In the genomic region with DNA sequence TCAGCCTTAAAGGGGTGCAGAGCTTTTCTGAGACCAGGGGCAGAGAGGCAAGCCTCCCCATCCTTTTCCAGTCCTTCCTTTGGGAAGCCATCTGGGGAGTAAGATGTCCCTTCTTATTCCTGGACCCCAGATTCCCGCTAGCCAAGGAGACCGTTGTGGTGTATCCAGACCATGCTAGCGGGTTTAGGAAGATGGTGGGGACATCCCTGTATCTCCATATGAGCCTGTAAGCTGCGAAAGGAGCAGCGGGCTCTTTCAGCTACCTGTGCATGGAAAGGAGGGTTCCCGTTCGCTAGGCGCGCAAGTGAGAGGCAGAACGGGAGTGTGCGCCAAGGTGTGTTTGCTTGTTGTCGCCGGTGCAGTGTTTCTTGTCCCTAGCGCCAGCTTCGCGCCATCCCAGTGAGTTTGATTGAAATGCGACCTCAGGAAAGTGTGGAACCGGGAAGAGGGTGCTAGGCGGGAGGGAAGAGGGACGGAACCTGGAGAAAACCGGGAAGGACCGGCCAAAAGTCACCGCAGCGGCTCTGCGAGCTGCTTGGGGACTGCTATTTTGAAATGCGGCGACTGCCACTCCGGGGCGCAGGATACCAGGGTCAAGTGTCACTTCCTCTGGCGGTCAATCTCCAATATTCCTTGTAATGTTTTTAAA, we compare ENCODE assay signal across 8 mouse cellular contexts. TPM values are rescaled to one million over a fixed set of nuclear protein-coding genes. Genes with fewer than 3 reads are reported as not detected.
A peak's percentile ranks its signal among the peaks of the same experiment; 100 is the strongest.
DNase-seq lines count a peak whose midpoint lies in the region; ATAC-seq and TF ChIP-seq lines count a peak whose summit lies in the region.

No protein-coding gene starts in this region.

- no peaks in the 10 kb centered on the region for H3K36me3 ChIP-seq in hindbrain, embryonic 11.5 days (ENCODE audit: control insufficient read depth, insufficient read depth, low read length)
- no peaks in the 10 kb centered on the region for H3K36me3 ChIP-seq in limb, embryonic 14.5 days (ENCODE audit: control insufficient read depth, insufficient read depth, low read length)
- no peaks in the 10 kb centered on the region for H3K36me3 ChIP-seq in stomach, embryonic 14.5 days (ENCODE audit: control insufficient read depth, insufficient read depth, low read length)

- H3K9ac ChIP-seq in hindbrain, embryonic 11.5 days (ENCODE audit: low read depth, low read length) = no peak overlapping the region
- no peak overlapping the region for H3K9ac ChIP-seq in limb, embryonic 14.5 days (ENCODE audit: low read depth, low read length, severe bottlenecking)
- H3K9ac ChIP-seq in stomach, embryonic 14.5 days (replicated peaks; ENCODE audit: low read depth, low read length) = no peak overlapping the region

- DNase-seq in adrenal gland, adult 2 months = peak; percentile 24
- no peak for DNase-seq in adrenal gland, adult 18-20 months (ENCODE audit: low spot score in 2 of 2)
- DNase-seq in embryo, embryonic 10 days (ENCODE audit: low spot score) = peak; percentile 73
- peak; percentile 64 for DNase-seq in hindbrain, embryonic 11.5 days (ENCODE audit: low spot score)
- DNase-seq in limb, embryonic 14.5 days (ENCODE audit: low spot score) = no peak
- no peak for DNase-seq in left cerebral cortex, adult 8-10 months (ENCODE audit: low spot score in 2 of 2)
- DNase-seq in ovary, postnatal 14 days (ENCODE audit: low spot score) = no peak

- no peaks in the 10 kb centered on the region for H3K4me1 ChIP-seq in hindbrain, embryonic 11.5 days (replicated peaks; ENCODE audit: control insufficient read depth, insufficient read depth, low read length)
- H3K4me1 ChIP-seq in limb, embryonic 14.5 days (ENCODE audit: control insufficient read depth, insufficient read depth, low read length) = no peaks in the 10 kb centered on the region
- H3K4me1 ChIP-seq in stomach, embryonic 14.5 days (ENCODE audit: control insufficient read depth, insufficient read depth, low read length) = 0 out of 2 replicates have a peak, but pooled peaks cover 3% of the 10 kb centered on the region

- no peaks in the 10 kb centered on the region for H3K9me3 ChIP-seq in hindbrain, embryonic 11.5 days (ENCODE audit: control insufficient read depth, low read length)
- H3K9me3 ChIP-seq in limb, embryonic 14.5 days (ENCODE audit: control insufficient read depth, low read length) = no peaks in the 10 kb centered on the region
- no peaks in the 10 kb centered on the region for H3K9me3 ChIP-seq in stomach, embryonic 14.5 days (ENCODE audit: control insufficient read depth, low read depth, low read length)

- WGBS in hindbrain, embryonic 11.5 days = under 1% methylated on average over 30 of the region's 30 CpGs
- under 1% methylated on average over 30 of the region's 30 CpGs for WGBS in limb, embryonic 14.5 days
- WGBS in stomach, embryonic 14.5 days = 1% methylated on average over 30 of the region's 30 CpGs

- TF ChIP-seq POLR2A in limb, embryonic 14.5 days (IDR thresholded peaks at IDR 0.05; ENCODE audit: borderline replicate concordance, extremely low read depth, insufficient read depth, insufficient read length) = no peak

- peak overlapping the region; percentile 32 for H3K4me2 ChIP-seq in hindbrain, embryonic 11.5 days (replicated peaks; ENCODE audit: low read depth, low read length)
- peak overlapping the region; percentile 24; the same call in 1 of the 2 replicates for H3K4me2 ChIP-seq in limb, embryonic 14.5 days (replicated peaks; ENCODE audit: low read depth, low read length, severe bottlenecking)
- peak overlapping the region; percentile 29 for H3K4me2 ChIP-seq in stomach, embryonic 14.5 days (replicated peaks; ENCODE audit: low read depth, low read length)

- peak; percentile 59 for ATAC-seq in hindbrain, embryonic 11.5 days (ENCODE audit: low FRiP score)
- ATAC-seq in limb, embryonic 14.5 days (ENCODE audit: low FRiP score, low read depth) = no peak
- no peak for ATAC-seq in stomach, embryonic 14.5 days (ENCODE audit: insufficient number of reproducible peaks, insufficient read depth, low FRiP score, low read depth)

- no peak overlapping the region for H3K27ac ChIP-seq in hindbrain, embryonic 11.5 days (ENCODE audit: low read depth, low read length)
- H3K27ac ChIP-seq in limb, embryonic 14.5 days (replicated peaks; ENCODE audit: low read depth, low read length) = no peak overlapping the region
- H3K27ac ChIP-seq in stomach, embryonic 14.5 days (ENCODE audit: low read length) = no peak overlapping the region

- H3K4me3 ChIP-seq in hindbrain, embryonic 11.5 days (ENCODE audit: low read depth, low read length) = peak overlapping the region; percentile 20
- H3K4me3 ChIP-seq in limb, embryonic 14.5 days (replicated peaks; ENCODE audit: low read length) = peak overlapping the region; percentile 22
- peak overlapping the region; percentile 22 for H3K4me3 ChIP-seq in stomach, embryonic 14.5 days (ENCODE audit: low read depth, low read length)

- H3K27me3 ChIP-seq in hindbrain, embryonic 11.5 days (ENCODE audit: control insufficient read depth, insufficient read depth, low read length) = peaks cover 52% of the 10 kb centered on the region
- H3K27me3 ChIP-seq in limb, embryonic 14.5 days (ENCODE audit: control insufficient read depth, insufficient read depth, low read length) = peaks cover 60% of the 10 kb centered on the region
- peaks cover 52% of the 10 kb centered on the region for H3K27me3 ChIP-seq in stomach, embryonic 14.5 days (ENCODE audit: control insufficient read depth, insufficient read depth, low read length)

RNA-seq across cellular contexts. Expression of a gene that starts 46.8 kb away (rescaled TPM):
- total RNA-seq in adrenal gland, adult 2 months (2021) = 100 to 1,000 TPM; 113 to 210 TPM
- 417 and 423 TPM in 2 replicates for polyA plus RNA-seq in adrenal gland, adult 2 months (2012; rRNA removed)
- 100 to 1,000 TPM; 143 to 408 TPM for total RNA-seq in adrenal gland, adult 18-20 months (2021)
- 118 and 128 TPM in 2 replicates for polyA plus RNA-seq in hindbrain, embryonic 11.5 days (2014; fragmentation: Nextera tagmentation; extraction: Ambion mirVana)
- polyA plus RNA-seq in limb, embryonic 14.5 days (2012; rRNA removed) = 48.7 and 54.9 TPM in 2 replicates
- polyA plus RNA-seq in limb, embryonic 14.5 days (2014; fragmentation: Nextera tagmentation; extraction: Ambion mirVana) = 47.4 and 61.6 TPM in 2 replicates
- polyA plus RNA-seq in stomach, embryonic 14.5 days (2014; fragmentation: Nextera tagmentation; extraction: Ambion mirVana) = 69.4 and 92.6 TPM in 2 replicates
- total RNA-seq in left cerebral cortex, adult 8-10 months (2022) = 100 to 1,000 TPM in 3 of 4 experiments, 10 to 100 TPM in 1; 93.1 to 116 (median 115) TPM

RNA-seq across cellular contexts. Expression of a gene that starts 47.5 kb away (rescaled TPM):
- under 1 TPM; 0.07 to 0.17 TPM for total RNA-seq in adrenal gland, adult 2 months (2021)
- 0.12 and 0.19 TPM in 2 replicates for polyA plus RNA-seq in adrenal gland, adult 2 months (2012; rRNA removed)
- total RNA-seq in adrenal gland, adult 18-20 months (2021) = under 1 TPM in 1 of 2 experiments, not detected in 1; 0.13 TPM
- polyA plus RNA-seq in hindbrain, embryonic 11.5 days (2014; fragmentation: Nextera tagmentation; extraction: Ambion mirVana) = 1.1 and 1.2 TPM in 2 replicates
- 0.03 and 0.06 TPM in 2 replicates for polyA plus RNA-seq in limb, embryonic 14.5 days (2012; rRNA removed)
- not detected in 2 replicates for polyA plus RNA-seq in limb, embryonic 14.5 days (2014; fragmentation: Nextera tagmentation; extraction: Ambion mirVana)
- polyA plus RNA-seq in stomach, embryonic 14.5 days (2014; fragmentation: Nextera tagmentation; extraction: Ambion mirVana) = not detected in 2 replicates
- under 1 TPM; 0.42 to 0.65 (median 0.52) TPM for total RNA-seq in left cerebral cortex, adult 8-10 months (2022)

Comparison
In these comparisons a context has a peak if more than half of its experiments do, and no peak if none do; other contexts are left out.
1. DNase-seq: peak in adrenal gland, adult 2 months (single experiment), embryo, embryonic 10 days (single experiment) and hindbrain, embryonic 11.5 days (single experiment); none in adrenal gland, adult 18-20 months (0 of 2), limb, embryonic 14.5 days (single experiment), left cerebral cortex, adult 8-10 months (0 of 2) and ovary, postnatal 14 days (single experiment).
2. Peak in every context shown above with its lines, with median percentiles within 50 percentile points of each other: H3K4me2 ChIP-seq and H3K4me3 ChIP-seq.